Mouse (Mus musculus): ENCODE results near the gene Wiz. TPM values are rescaled to one million over a fixed set of nuclear protein-coding genes. Genes with fewer than 3 reads are reported as not detected.

The Wiz gene
- total and polyA plus RNA-seq, 3 experiments: 1.2 to 25.4 (median 4.4) TPM

GRCm38 (mm10) chr17:32382576-32382975 is 6.7 kb downstream of the Wiz start:
- dilution Hi-C loops (cut with MboI; ENCODE audit: extremely low pct_ligation_motif_present, extremely low pct_unique_long_range_greater_than_20kb, low sequenced_read_pairs) (no loop called here), in situ Hi-C loops (cut with MboI; ENCODE audit: low pct_ligation_motif_present, low pct_unique_long_range_greater_than_20kb, low sequenced_read_pairs) (no loop called here)
- peaks cover 0 to 13% of the 10 kb centered on the region in 2 experiments for H3K36me3 ChIP-seq (replicated peaks in 1 of 2; ENCODE audit: control insufficient read depth in 1 of 2, insufficient read depth in 1 of 2, low read length in 1 of 2)
- H3K4me2 ChIP-seq (ENCODE audit: insufficient read depth, low read depth, poor library complexity, severe bottlenecking): no peak overlapping the region
- no peaks in the 10 kb centered on the region for H3K9me3 ChIP-seq (replicated peaks; ENCODE audit: low read length)
- no peak overlapping the region for H3K9ac ChIP-seq (ENCODE audit: insufficient read depth, low read depth)
- DNase-seq (ENCODE audit: extremely low read depth): no peak
- H3K4me1 ChIP-seq (ENCODE audit: control insufficient read depth in 1 of 2, insufficient read depth in 2 of 2): peaks cover 3 to 11% of the 10 kb centered on the region in 2 experiments; a peak in 3 of 4 replicates
- H3K79me2 ChIP-seq (replicated peaks; ENCODE audit: control insufficient read depth, extremely low read depth, insufficient read depth, poor library complexity, severe bottlenecking): no peaks in the 10 kb centered on the region
- TF ChIP-seq RAD21 (IDR thresholded peaks at IDR 0.05; ENCODE audit: low read depth, low read length): no peak
- TF ChIP-seq MAX (IDR thresholded peaks at IDR 0.05; ENCODE audit: low read length): no peak
- TF ChIP-seq POLR2A (IDR thresholded peaks at IDR 0.05; ENCODE audit: low read depth, low read length): no peak
- no peak for TF ChIP-seq CHD2 (IDR thresholded peaks at IDR 0.05; ENCODE audit: low read length)
- no peak overlapping the region for H3K27ac ChIP-seq (ENCODE audit: insufficient read depth, low read depth)
- no peak overlapping the region for H3K4me3 ChIP-seq (replicated peaks in 1 of 3; ENCODE audit: low read depth in 2 of 3, low read length in 2 of 3, poor library complexity in 1 of 3)
- no peaks in the 10 kb centered on the region for H3K27me3 ChIP-seq (replicated peaks)

GRCm38 (mm10) chr17:32378786-32379185 is 10.5 kb downstream of the Wiz start:
- no peak for DNase-seq (ENCODE audit: extremely low read depth)
- Histone ChIP-seq H3K9ac (ENCODE audit: insufficient read depth, low read depth) (no peak overlapping the region), H3K4me2 (ENCODE audit: insufficient read depth, low read depth, poor library complexity, severe bottlenecking) (no peak overlapping the region), H3K27me3 (replicated peaks) (no peaks in the 10 kb centered on the region), H3K9me3 (replicated peaks; ENCODE audit: low read length) (no peaks in the 10 kb centered on the region), H3K79me2 (replicated peaks; ENCODE audit: control insufficient read depth, extremely low read depth, insufficient read depth, poor library complexity, severe bottlenecking) (no peaks in the 10 kb centered on the region), H3K4me1 (ENCODE audit: control insufficient read depth in 1 of 2, insufficient read depth in 2 of 2) (no peaks in the 10 kb centered on the region), H3K27ac (ENCODE audit: insufficient read depth, low read depth) (no peak overlapping the region), H3K4me3 (replicated peaks in 1 of 3; ENCODE audit: low read depth in 2 of 3, low read length in 2 of 3, poor library complexity in 1 of 3) (no peak overlapping the region), H3K36me3 (replicated peaks in 1 of 2; ENCODE audit: control insufficient read depth in 1 of 2, insufficient read depth in 1 of 2, low read length in 1 of 2) (peaks cover 0 to 7% of the 10 kb centered on the region in 2 experiments)
- dilution Hi-C loops (cut with MboI; ENCODE audit: extremely low pct_ligation_motif_present, extremely low pct_unique_long_range_greater_than_20kb, low sequenced_read_pairs) (no loop called here), in situ Hi-C loops (cut with MboI; ENCODE audit: low pct_ligation_motif_present, low pct_unique_long_range_greater_than_20kb, low sequenced_read_pairs) (no loop called here)
- no peak for TF ChIP-seq KAT2A (IDR thresholded peaks at IDR 0.05; ENCODE audit: insufficient replicate concordance, low read length)
- TF ChIP-seq MAX (IDR thresholded peaks at IDR 0.05; ENCODE audit: low read length): no peak
- TF ChIP-seq ZC3H11A (IDR thresholded peaks at IDR 0.05; ENCODE audit: low read depth, low read length): no peak
- TF ChIP-seq HCFC1 (IDR thresholded peaks at IDR 0.05; ENCODE audit: low read depth, low read length): no peak
- no peak for TF ChIP-seq ZMIZ1 (IDR thresholded peaks at IDR 0.05; ENCODE audit: low read depth, low read length)
- no peak for TF ChIP-seq MXI1 (IDR thresholded peaks at IDR 0.05; ENCODE audit: low read depth, low read length)
- no peak for TF ChIP-seq NELFE (IDR thresholded peaks at IDR 0.05; ENCODE audit: low read depth, low read length)
- TF ChIP-seq SMC3 (IDR thresholded peaks at IDR 0.05; ENCODE audit: low read depth, low read length): no peak
- no peak for TF ChIP-seq PAX5 (IDR thresholded peaks at IDR 0.05; ENCODE audit: low read length)

- Histone ChIP-seq H3K9me3 (replicated peaks; ENCODE audit: low read length) (no peaks in the 10 kb centered on the region), H3K9ac (ENCODE audit: insufficient read depth, low read depth) (no peak overlapping the region), H3K4me1 (ENCODE audit: control insufficient read depth in 1 of 2, insufficient read depth in 2 of 2) (no peaks in the 10 kb centered on the region), H3K27me3 (replicated peaks) (no peaks in the 10 kb centered on the region), H3K36me3 (replicated peaks in 1 of 2; ENCODE audit: control insufficient read depth in 1 of 2, insufficient read depth in 1 of 2, low read length in 1 of 2) (peaks cover 0 to 3% of the 10 kb centered on the region in 2 experiments), H3K27ac (ENCODE audit: insufficient read depth, low read depth) (no peak overlapping the region), H3K79me2 (replicated peaks; ENCODE audit: control insufficient read depth, extremely low read depth, insufficient read depth, poor library complexity, severe bottlenecking) (no peaks in the 10 kb centered on the region), H3K4me3 (replicated peaks in 1 of 3; ENCODE audit: low read depth in 2 of 3, low read length in 2 of 3, poor library complexity in 1 of 3) (no peak overlapping the region), H3K4me2 (ENCODE audit: insufficient read depth, low read depth, poor library complexity, severe bottlenecking) (no peak overlapping the region)
- dilution Hi-C loops (cut with MboI; ENCODE audit: extremely low pct_ligation_motif_present, extremely low pct_unique_long_range_greater_than_20kb, low sequenced_read_pairs): no loop called here
- in situ Hi-C loops (cut with MboI; ENCODE audit: low pct_ligation_motif_present, low pct_unique_long_range_greater_than_20kb, low sequenced_read_pairs): no loop called here
- no peak for DNase-seq (ENCODE audit: extremely low read depth)
- TF ChIP-seq CTCF (conservative IDR thresholded peaks at IDR 0.05 in 1 of 2, IDR thresholded peaks at IDR 0.05 in 1 of 2; ENCODE audit: low read depth in 2 of 2, low read length in 2 of 2): no peak
- no peak for TF ChIP-seq ZNF384 (IDR thresholded peaks at IDR 0.05; ENCODE audit: low read depth, low read length)
- no peak for TF ChIP-seq MAFK (IDR thresholded peaks at IDR 0.05; ENCODE audit: insufficient replicate concordance, low read length)
- no peak for TF ChIP-seq PAX5 (IDR thresholded peaks at IDR 0.05; ENCODE audit: low read length)
- TF ChIP-seq RAD21 (IDR thresholded peaks at IDR 0.05; ENCODE audit: low read depth, low read length): no peak
Measured at GRCm38 (mm10) chr17:32377137-32377536, 12.1 kb downstream of the Wiz start.

Data from CH12.LX (cell line).